Mouse (Mus musculus) CD8-positive naive resting alpha-beta T cell, adult 2 months (primary cell): ENCODE results near the gene Megf8.

Experiments used
- DNase-seq, 2 experiments: peaks; one replicate each; pipeline ENCODE4 v3.0.0; 2022; ENCODE audit warnings: low read depth in 2 of 2, low spot score in 2 of 2

Gene Megf8

GRCm38 (mm10) chr7:25333596-25334307, 16.8 kb downstream of the Megf8 start:
- peak; percentile 60 to 67 for DNase-seq

- no peak for DNase-seq
Observed at GRCm38 (mm10) chr7:25334472-25334871, 17.5 kb downstream of the Megf8 start.

GRCm38 (mm10) chr7:25339329-25339728, 22.4 kb downstream of the Megf8 start:
- no peak for DNase-seq

DNA sequence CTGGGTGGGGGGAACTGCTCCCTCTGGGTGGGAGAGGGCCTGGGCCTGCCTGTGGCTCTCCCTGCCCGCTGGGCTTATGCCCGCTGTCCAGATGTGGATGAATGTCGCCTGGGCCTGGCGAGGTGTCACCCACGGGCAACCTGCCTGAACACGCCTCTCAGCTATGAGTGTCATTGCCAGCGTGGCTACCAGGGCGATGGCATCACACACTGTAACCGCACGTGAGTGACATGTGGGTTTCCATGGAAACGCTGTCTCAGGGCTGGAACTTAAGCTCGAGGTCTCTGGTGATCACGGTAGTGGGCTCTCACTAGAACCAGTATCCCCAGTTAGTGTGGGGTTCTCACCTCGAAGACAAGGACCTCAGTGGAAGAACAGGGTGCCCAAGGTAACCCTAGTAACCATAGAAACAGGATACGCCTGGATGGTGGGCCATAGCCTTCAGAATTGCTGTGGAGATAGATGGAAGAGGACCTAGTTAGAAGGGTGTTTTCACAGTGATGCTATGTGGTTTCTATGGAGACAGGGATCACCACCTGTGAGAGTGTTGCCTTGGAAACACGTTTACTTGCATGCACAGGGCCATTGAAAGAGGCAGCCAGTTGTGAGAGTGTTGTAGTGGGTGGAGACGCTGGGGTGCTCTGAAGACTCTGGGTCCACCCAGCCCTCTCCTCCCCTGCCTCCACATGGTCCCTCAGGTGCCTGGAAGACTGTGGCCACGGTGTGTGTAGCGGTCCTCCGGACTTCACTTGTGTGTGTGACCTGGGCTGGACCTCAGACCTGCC, 24.2 kb downstream of the Megf8 start:
- no peak for DNase-seq

- DNase-seq: no peak
Observed at GRCm38 (mm10) chr7:25348861-25349260, 31.9 kb downstream of the Megf8 start.

GRCm38 (mm10) chr7:25358721-25359206, 41.8 kb downstream of the Megf8 start:
- DNase-seq: no peak

GRCm38 (mm10) chr7:25363151-25363550, 46.2 kb downstream of the Megf8 start:
- DNase-seq: no peak

DNA sequence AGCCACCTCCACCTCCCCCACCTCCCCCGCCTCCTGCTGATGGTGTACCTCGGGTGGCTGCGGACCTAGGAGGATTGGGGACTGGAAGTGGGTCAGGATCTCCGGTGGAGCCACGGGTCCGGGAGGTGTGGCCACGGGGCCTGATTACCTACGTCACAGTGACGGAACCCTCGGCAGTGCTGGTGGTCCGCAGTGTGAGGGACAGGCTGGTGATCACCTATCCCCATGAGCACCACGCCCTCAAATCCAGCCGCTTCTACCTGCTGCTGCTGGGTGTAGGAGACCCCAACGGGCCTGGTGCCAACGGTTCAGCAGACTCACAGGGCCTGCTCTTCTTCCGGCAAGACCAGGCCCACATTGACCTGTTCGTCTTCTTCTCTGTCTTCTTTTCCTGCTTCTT, 46.7 kb downstream of the Megf8 start:
- DNase-seq: no peak

DNA sequence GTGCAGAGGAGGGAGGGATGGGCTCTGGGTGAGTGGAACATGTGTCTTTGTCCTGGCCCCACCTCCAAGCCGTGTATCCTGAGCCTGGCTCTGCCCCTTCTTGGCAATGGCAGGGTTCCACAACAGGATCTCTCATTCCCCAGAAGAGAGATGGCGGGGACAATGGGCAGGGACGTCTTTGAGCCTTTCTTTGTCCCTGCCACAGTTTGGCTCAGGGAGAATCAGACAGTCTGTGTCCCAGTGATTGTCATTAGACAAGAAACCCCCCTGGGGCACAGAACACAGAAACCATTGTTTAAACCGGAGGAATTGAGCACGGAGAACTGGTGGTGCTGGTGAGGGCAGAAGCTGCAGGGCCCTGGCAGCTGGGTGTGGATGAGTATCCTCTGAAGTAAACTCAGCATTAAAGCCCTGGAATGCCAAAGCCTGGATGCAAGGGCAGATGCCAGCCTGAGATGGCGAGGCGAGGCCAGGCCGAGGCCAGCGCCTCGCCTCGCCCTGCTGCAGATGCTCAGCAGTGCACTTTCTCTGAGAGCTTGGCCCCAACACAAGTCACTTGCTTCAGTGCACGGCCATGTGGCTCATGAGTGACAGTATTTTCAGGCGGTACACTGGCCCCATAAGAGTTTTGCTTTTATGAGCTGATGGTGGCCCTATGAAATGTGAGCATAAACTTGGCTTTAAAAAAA, 49.1 kb downstream of the Megf8 start:
- no peak for DNase-seq

DNA sequence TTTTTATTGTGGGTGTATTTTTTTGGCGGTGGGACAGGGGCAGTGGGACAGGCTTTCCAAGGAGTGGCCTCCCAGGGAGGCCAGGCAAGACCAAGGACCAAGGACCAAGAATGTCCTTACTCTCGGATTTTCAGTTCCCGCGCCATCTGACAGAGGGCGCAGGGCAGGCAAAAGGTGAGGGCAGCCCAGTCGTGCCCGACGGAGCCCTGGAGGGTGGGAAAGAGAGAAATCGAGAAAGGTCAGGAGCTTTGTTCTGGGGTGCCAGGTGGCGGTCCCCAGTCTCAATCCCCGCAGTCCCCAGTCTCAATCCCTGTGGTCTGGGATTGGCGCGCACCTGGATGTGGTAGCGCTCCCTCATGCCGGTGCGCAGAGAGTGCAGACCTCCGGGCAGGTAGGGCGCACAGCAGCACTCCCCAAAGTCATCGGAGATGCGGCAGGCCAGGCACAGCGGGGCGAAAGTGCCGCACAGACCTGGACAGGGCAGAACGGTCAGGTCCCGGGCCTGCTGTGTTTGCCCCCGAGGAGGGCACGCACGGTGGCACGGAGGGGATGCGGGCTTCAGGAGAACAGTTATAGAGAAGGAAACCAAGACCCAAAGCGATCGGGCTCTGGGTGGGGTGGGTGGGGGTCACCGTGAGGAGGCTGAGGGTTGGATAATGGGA, 50.8 kb downstream of the Megf8 start:
- DNase-seq: no peak

DNA sequence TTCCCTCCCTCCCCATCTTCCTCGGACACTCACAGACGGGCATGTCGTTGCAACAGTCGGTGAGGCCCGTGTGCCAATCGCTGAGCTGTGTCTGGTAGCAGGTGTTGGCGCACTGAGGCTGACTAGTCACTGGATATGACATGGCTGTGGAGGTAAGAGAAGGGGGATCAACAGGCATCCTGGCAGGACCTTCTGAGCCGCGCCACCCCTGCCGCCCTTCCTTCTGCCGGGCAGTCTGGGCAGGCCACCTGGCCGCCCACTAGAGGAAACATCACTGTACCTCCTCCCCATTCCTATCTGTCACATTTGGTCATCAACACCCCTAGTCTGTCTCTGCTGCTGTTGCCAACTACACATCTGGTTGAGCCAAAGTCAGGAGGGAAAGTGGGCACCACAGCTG, 51.4 kb downstream of the Megf8 start:
- no peak for DNase-seq

DNA sequence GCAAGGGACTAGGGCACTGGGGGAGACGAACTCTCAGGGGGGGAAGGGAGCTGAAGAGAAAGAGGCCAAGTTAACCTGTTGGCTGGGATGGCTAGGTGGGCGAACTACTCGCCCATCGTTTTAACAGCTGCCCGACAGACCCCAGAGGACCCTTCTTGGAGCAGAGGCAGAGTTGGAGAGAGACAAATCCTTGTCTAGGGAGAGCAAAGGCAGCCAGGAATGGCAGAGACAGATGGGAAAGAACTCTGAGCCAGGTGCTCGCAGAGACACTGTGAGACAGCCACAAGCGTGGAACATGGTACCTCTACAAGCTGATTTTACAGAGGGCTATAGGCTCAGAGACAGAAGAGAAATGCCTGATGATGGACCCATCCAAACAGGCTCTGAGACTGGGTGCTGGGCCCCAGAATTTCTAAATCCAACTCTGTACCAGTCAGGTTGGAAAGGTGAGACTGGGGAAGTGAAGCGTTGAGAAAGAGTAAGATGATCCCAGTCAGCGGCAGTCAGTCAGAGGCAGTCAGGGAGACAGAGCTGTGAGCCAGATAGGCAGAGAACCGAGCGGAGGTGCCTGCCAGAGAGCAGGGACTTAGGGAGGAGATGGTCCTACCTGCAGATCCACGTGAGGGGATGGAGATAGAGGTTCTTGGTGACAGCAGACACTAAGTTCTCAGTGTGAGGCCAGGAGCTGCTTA, 52.2 kb downstream of the Megf8 start, which contains the start of gene Cnfn:
Cnfn (minus strand) TSS at position 667 of the 692 bp plus-strand sequence.
- no peak for DNase-seq

GRCm38 (mm10) chr7:25372441-25372840, 55.5 kb downstream of the Megf8 start:
- DNase-seq: no peak

DNA sequence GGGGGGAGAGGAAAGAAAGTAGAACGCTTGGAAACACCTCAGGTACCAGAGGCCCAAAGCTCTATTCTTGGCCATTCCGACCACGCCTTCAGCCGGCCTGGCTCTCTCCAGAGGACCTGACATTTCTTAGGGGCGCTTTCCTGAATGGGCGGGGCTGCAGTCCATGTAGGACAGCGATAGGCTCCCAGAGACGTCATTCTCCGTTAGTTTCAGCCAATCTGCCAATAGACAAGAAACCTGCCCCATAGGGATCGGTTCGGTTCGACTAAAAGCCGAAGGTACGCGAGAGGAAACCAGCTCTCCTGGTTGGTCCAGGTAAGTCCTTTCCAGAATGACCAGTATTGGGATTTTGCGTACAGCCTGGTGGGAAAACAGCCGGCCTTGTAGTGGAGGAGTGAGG, 59.6 kb downstream of the Megf8 start:
- DNase-seq: no peak

GRCm38 (mm10) chr7:25377100-25377700, 60.2 kb downstream of the Megf8 start:
- DNase-seq: no peak

DNA sequence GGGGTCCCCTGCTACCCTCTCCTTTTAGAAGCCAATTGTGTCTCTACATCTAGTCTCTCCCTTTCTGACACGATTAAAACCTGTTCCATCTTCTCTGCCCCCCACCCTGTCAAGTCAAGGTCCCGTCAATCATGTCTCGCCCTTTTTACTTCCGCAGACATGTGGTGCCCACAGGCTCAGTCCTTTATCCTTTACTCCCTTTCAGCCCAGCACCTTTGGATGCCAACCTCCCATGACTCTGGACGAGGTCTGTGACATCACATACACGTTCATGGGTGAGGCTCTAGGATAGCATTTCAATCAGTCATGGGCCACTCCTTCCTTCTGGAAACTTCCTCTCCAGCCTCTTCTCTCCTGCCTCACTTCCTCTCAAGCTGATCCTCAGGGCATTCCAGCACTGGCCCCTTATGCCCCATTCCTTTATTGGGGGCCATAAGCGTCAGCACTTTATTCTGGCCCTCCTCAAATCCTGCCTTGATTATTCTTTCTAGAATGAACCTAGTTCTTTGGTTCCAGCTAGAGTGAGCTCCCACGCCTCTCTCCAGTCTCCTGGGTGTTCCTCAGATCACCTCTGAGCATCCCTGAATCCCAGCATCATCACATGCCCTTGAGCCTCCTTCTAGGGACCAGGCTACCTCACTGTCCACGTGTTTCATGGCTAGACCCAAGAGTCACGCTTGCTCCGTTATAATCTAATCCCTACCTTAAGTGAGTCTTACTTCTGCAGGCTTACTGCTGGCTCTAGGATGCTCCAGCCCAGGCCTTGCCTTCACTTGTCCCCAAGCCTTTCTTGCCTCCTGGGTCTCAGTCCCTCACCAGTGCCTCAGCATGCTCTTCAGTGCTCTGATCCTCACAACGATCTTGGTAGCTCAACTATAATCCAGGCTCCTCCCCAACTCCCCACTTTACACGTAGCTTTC, 61.5 kb downstream of the Megf8 start:
- no peak for DNase-seq

- peak; percentile 79 to 80 for DNase-seq
Observed at GRCm38 (mm10) chr7:25379551-25380351, 62.8 kb downstream of the Megf8 start.
